Mouse (Mus musculus): ENCODE results near the gene Fem1a. TPM values are rescaled to one million over a fixed set of nuclear protein-coding genes. Genes with fewer than 3 reads are reported as not detected.

Fem1a gene
- total and polyA plus RNA-seq, 2 experiments from 2014 or later, result 15.7 to 47.0 TPM

- Histone ChIP-seq H3K4me2 (ENCODE audit: low read depth, low read length) (peak within 1 kb of the TSS; percentile 76), H3K27ac (peak within 1 kb of the TSS; percentile 69), H3K27me3 (ENCODE audit: insufficient read depth, low read length) (no peaks in the 10 kb centered on the region), H3K9ac (replicated peaks; ENCODE audit: low read length) (peak within 1 kb of the TSS; percentile 58), H3K36me3 (ENCODE audit: insufficient read depth, low read length) (no peaks in the 10 kb centered on the region), H3K4me1 (ENCODE audit: insufficient read depth, low read length) (no peaks in the 10 kb centered on the region), H3K9me3 (ENCODE audit: low read length) (no peaks in the 10 kb centered on the region), H3K4me3 (ENCODE audit: low read length) (peak within 1 kb of the TSS; percentile 44)
- WGBS, result 11% methylated on average over 15 of the region's 21 CpGs
- ATAC-seq (peak; percentile 89), DNase-seq (ENCODE audit: low spot score) (peak; percentile 82)
- peak; percentile 53 for TF ChIP-seq CTCF (IDR thresholded peaks at IDR 0.05; ENCODE audit: low read depth)
Observed at GRCm38 (mm10) chr17:56276643-56277566, 20.3 kb downstream of the Fem1a start, which contains the start of gene Ticam1. TSS of gene Ticam1 (minus strand) at chr17:56276786.

GRCm38 (mm10) chr17:56277567-56277893 lies 20.9 kb downstream of the Fem1a start:
- H3K27ac ChIP-seq, result peak overlapping the region; percentile 69; the same call in 1 of the 2 replicates
- H3K4me2 ChIP-seq (ENCODE audit: low read depth, low read length), result no peak overlapping the region
- no peaks in the 10 kb centered on the region for H3K36me3 ChIP-seq (ENCODE audit: insufficient read depth, low read length)
- DNase-seq (ENCODE audit: low spot score) (no peak), ATAC-seq (no peak)
- WGBS, result 33% methylated on average over 2 of the region's 2 CpGs
- no peaks in the 10 kb centered on the region for H3K9me3 ChIP-seq (ENCODE audit: low read length)
- no peak for TF ChIP-seq CTCF (IDR thresholded peaks at IDR 0.05; ENCODE audit: low read depth)
- no peaks in the 10 kb centered on the region for H3K4me1 ChIP-seq (ENCODE audit: insufficient read depth, low read length)
- no peaks in the 10 kb centered on the region for H3K27me3 ChIP-seq (ENCODE audit: insufficient read depth, low read length)
- no peak overlapping the region for H3K9ac ChIP-seq (replicated peaks; ENCODE audit: low read length)
- no peak overlapping the region for H3K4me3 ChIP-seq (ENCODE audit: low read length)

GRCm38 (mm10) chr17:56278340-56278739 lies 21.7 kb downstream of the Fem1a start:
- Histone ChIP-seq H3K4me3 (ENCODE audit: low read length) (no peak overlapping the region), H3K4me1 (ENCODE audit: insufficient read depth, low read length) (no peaks in the 10 kb centered on the region), H3K36me3 (ENCODE audit: insufficient read depth, low read length) (no peaks in the 10 kb centered on the region), H3K9me3 (ENCODE audit: low read length) (no peaks in the 10 kb centered on the region), H3K4me2 (ENCODE audit: low read depth, low read length) (no peak overlapping the region), H3K27ac (no peak overlapping the region), H3K9ac (replicated peaks; ENCODE audit: low read length) (no peak overlapping the region), H3K27me3 (ENCODE audit: insufficient read depth, low read length) (no peaks in the 10 kb centered on the region)
- DNase-seq (ENCODE audit: low spot score) (no peak), ATAC-seq (no peak)
- no peak for TF ChIP-seq CTCF (IDR thresholded peaks at IDR 0.05; ENCODE audit: low read depth)
- 86% methylated on average over 5 of the region's 5 CpGs for WGBS

- no peaks in the 10 kb centered on the region for H3K9me3 ChIP-seq (ENCODE audit: low read length)
- H3K27me3 ChIP-seq (ENCODE audit: insufficient read depth, low read length), result no peaks in the 10 kb centered on the region
- 93% methylated on average over 12 of the region's 12 CpGs for WGBS
- ATAC-seq, result no peak
- DNase-seq (ENCODE audit: low spot score), result no peak
- H3K4me3 ChIP-seq (ENCODE audit: low read length), result no peak overlapping the region
- no peaks in the 10 kb centered on the region for H3K4me1 ChIP-seq (ENCODE audit: insufficient read depth, low read length)
- no peak overlapping the region for H3K9ac ChIP-seq (replicated peaks; ENCODE audit: low read length)
- no peaks in the 10 kb centered on the region for H3K36me3 ChIP-seq (ENCODE audit: insufficient read depth, low read length)
- no peak overlapping the region for H3K27ac ChIP-seq
- no peak overlapping the region for H3K4me2 ChIP-seq (ENCODE audit: low read depth, low read length)
- no peak for TF ChIP-seq CTCF (IDR thresholded peaks at IDR 0.05; ENCODE audit: low read depth)
Observed at GRCm38 (mm10) chr17:56279481-56280155, 23.0 kb downstream of the Fem1a start.

- no peaks in the 10 kb centered on the region for H3K9me3 ChIP-seq (ENCODE audit: low read length)
- H3K27ac ChIP-seq, result no peak overlapping the region
- H3K4me2 ChIP-seq (ENCODE audit: low read depth, low read length), result no peak overlapping the region
- DNase-seq (ENCODE audit: low spot score) (no peak), ATAC-seq (no peak)
- no peak overlapping the region for H3K4me3 ChIP-seq (ENCODE audit: low read length)
- H3K36me3 ChIP-seq (ENCODE audit: insufficient read depth, low read length), result no peaks in the 10 kb centered on the region
- no peak for TF ChIP-seq CTCF (IDR thresholded peaks at IDR 0.05; ENCODE audit: low read depth)
- no peaks in the 10 kb centered on the region for H3K27me3 ChIP-seq (ENCODE audit: insufficient read depth, low read length)
- no peak overlapping the region for H3K9ac ChIP-seq (replicated peaks; ENCODE audit: low read length)
- WGBS, result 89% methylated on average over 12 of the region's 12 CpGs
- H3K4me1 ChIP-seq (ENCODE audit: insufficient read depth, low read length), result no peaks in the 10 kb centered on the region
Observed at GRCm38 (mm10) chr17:56281193-56281592, 24.6 kb downstream of the Fem1a start.

- Histone ChIP-seq H3K4me2 (ENCODE audit: low read depth, low read length) (no peak overlapping the region), H3K4me3 (ENCODE audit: low read length) (no peak overlapping the region), H3K9ac (replicated peaks; ENCODE audit: low read length) (no peak overlapping the region), H3K36me3 (ENCODE audit: insufficient read depth, low read length) (no peaks in the 10 kb centered on the region), H3K27ac (peak overlapping the region; percentile 58), H3K4me1 (ENCODE audit: insufficient read depth, low read length) (no peaks in the 10 kb centered on the region), H3K9me3 (ENCODE audit: low read length) (no peaks in the 10 kb centered on the region), H3K27me3 (ENCODE audit: insufficient read depth, low read length) (no peaks in the 10 kb centered on the region)
- WGBS, result 62% methylated on average over 4 of the region's 4 CpGs
- TF ChIP-seq CTCF (IDR thresholded peaks at IDR 0.05; ENCODE audit: low read depth), result no peak
- ATAC-seq (peak; percentile 52; the same call in 1 of the 2 replicates), DNase-seq (ENCODE audit: low spot score) (peak; percentile 40)
Observed at GRCm38 (mm10) chr17:56282802-56283201, 26.2 kb downstream of the Fem1a start.

Measured in hindbrain, postnatal 0 days (tissue).